Mouse (Mus musculus): ENCODE results near the gene Spata19. TPM values are rescaled to one million over a fixed set of nuclear protein-coding genes. Genes with fewer than 3 reads are reported as not detected.
A peak's percentile ranks its signal among the peaks of the same experiment; 100 is the strongest.

Spata19 gene
- polyA plus RNA-seq, 1 experiment from 2014 or later, result not detected

- Histone ChIP-seq H3K36me3 (ENCODE audit: control insufficient read depth, insufficient read depth, low read length) (no peaks in the 10 kb centered on the region), H3K4me3 (ENCODE audit: low read depth, low read length) (no peak overlapping the region), H3K27ac (replicated peaks; ENCODE audit: low read depth, low read length) (no peak overlapping the region), H3K4me1 (ENCODE audit: control insufficient read depth, insufficient read depth, low read length) (no peaks in the 10 kb centered on the region; the same call in 1 of the 2 replicates), H3K9me3 (ENCODE audit: control insufficient read depth, low read length) (no peaks in the 10 kb centered on the region), H3K27me3 (ENCODE audit: control insufficient read depth, insufficient read depth, low read length) (no peaks in the 10 kb centered on the region), H3K4me2 (ENCODE audit: low read depth, severe bottlenecking) (no peak overlapping the region; the same call in 1 of the 2 replicates), H3K9ac (ENCODE audit: low read length) (no peak overlapping the region)
- DNase-seq (ENCODE audit: low spot score), result peak; percentile 89
- 2% methylated on average over 11 of the region's 11 CpGs for WGBS
- peak; percentile 39; the same call in 1 of the 2 replicates for ATAC-seq (ENCODE audit: insufficient number of reproducible peaks, low FRiP score, low TSS enrichment, low read depth)
These were observed 17.5 kb downstream of the Spata19 start for GRCm38 (mm10) chr9:27414058-27414460.

- ATAC-seq (ENCODE audit: insufficient number of reproducible peaks, low FRiP score, low TSS enrichment, low read depth) (no peak), DNase-seq (ENCODE audit: low spot score) (no peak)
- Histone ChIP-seq H3K4me1 (ENCODE audit: control insufficient read depth, insufficient read depth, low read length) (no peaks in the 10 kb centered on the region), H3K36me3 (ENCODE audit: control insufficient read depth, insufficient read depth, low read length) (no peaks in the 10 kb centered on the region), H3K27ac (replicated peaks; ENCODE audit: low read depth, low read length) (no peak overlapping the region), H3K9me3 (ENCODE audit: control insufficient read depth, low read length) (no peaks in the 10 kb centered on the region), H3K27me3 (ENCODE audit: control insufficient read depth, insufficient read depth, low read length) (no peaks in the 10 kb centered on the region), H3K9ac (ENCODE audit: low read length) (no peak overlapping the region), H3K4me2 (ENCODE audit: low read depth, severe bottlenecking) (no peak overlapping the region), H3K4me3 (ENCODE audit: low read depth, low read length) (no peak overlapping the region)
- WGBS, result 57% methylated on average over 4 of the region's 4 CpGs
These were observed 27.9 kb downstream of the Spata19 start for GRCm38 (mm10) chr9:27424511-27424910.

GRCm38 (mm10) chr9:27428552-27428951 lies 32.0 kb downstream of the Spata19 start:
- 55% methylated on average over 4 of the region's 4 CpGs for WGBS
- Histone ChIP-seq H3K36me3 (ENCODE audit: control insufficient read depth, insufficient read depth, low read length) (no peaks in the 10 kb centered on the region), H3K4me2 (ENCODE audit: low read depth, severe bottlenecking) (no peak overlapping the region), H3K9ac (ENCODE audit: low read length) (no peak overlapping the region), H3K4me3 (ENCODE audit: low read depth, low read length) (no peak overlapping the region), H3K27ac (replicated peaks; ENCODE audit: low read depth, low read length) (no peak overlapping the region), H3K27me3 (ENCODE audit: control insufficient read depth, insufficient read depth, low read length) (no peaks in the 10 kb centered on the region), H3K9me3 (ENCODE audit: control insufficient read depth, low read length) (no peaks in the 10 kb centered on the region), H3K4me1 (ENCODE audit: control insufficient read depth, insufficient read depth, low read length) (no peaks in the 10 kb centered on the region)
- ATAC-seq (ENCODE audit: insufficient number of reproducible peaks, low FRiP score, low TSS enrichment, low read depth), result no peak
- no peak for DNase-seq (ENCODE audit: low spot score)

- no peak overlapping the region for H3K9ac ChIP-seq (ENCODE audit: low read length)
- H3K36me3 ChIP-seq (ENCODE audit: control insufficient read depth, insufficient read depth, low read length), result no peaks in the 10 kb centered on the region
- H3K4me2 ChIP-seq (ENCODE audit: low read depth, severe bottlenecking), result no peak overlapping the region
- H3K27me3 ChIP-seq (ENCODE audit: control insufficient read depth, insufficient read depth, low read length), result no peaks in the 10 kb centered on the region
- H3K4me1 ChIP-seq (ENCODE audit: control insufficient read depth, insufficient read depth, low read length), result no peaks in the 10 kb centered on the region
- no peak overlapping the region for H3K4me3 ChIP-seq (ENCODE audit: low read depth, low read length)
- no peaks in the 10 kb centered on the region for H3K9me3 ChIP-seq (ENCODE audit: control insufficient read depth, low read length)
- ATAC-seq (ENCODE audit: insufficient number of reproducible peaks, low FRiP score, low TSS enrichment, low read depth) (no peak), DNase-seq (ENCODE audit: low spot score) (no peak)
- H3K27ac ChIP-seq (replicated peaks; ENCODE audit: low read depth, low read length), result no peak overlapping the region
- 90% methylated on average over 7 of the region's 7 CpGs for WGBS
These were observed 36.7 kb downstream of the Spata19 start for GRCm38 (mm10) chr9:27433301-27433700.

- Histone ChIP-seq H3K36me3 (ENCODE audit: control insufficient read depth, insufficient read depth, low read length) (no peaks in the 10 kb centered on the region), H3K4me3 (ENCODE audit: low read depth, low read length) (no peak overlapping the region), H3K4me1 (ENCODE audit: control insufficient read depth, insufficient read depth, low read length) (no peaks in the 10 kb centered on the region), H3K27ac (replicated peaks; ENCODE audit: low read depth, low read length) (no peak overlapping the region), H3K4me2 (ENCODE audit: low read depth, severe bottlenecking) (no peak overlapping the region), H3K27me3 (ENCODE audit: control insufficient read depth, insufficient read depth, low read length) (no peaks in the 10 kb centered on the region), H3K9ac (ENCODE audit: low read length) (no peak overlapping the region), H3K9me3 (ENCODE audit: control insufficient read depth, low read length) (no peaks in the 10 kb centered on the region)
- WGBS, result 81% methylated on average over 9 of the region's 9 CpGs
- ATAC-seq (ENCODE audit: insufficient number of reproducible peaks, low FRiP score, low TSS enrichment, low read depth), result no peak
- no peak for DNase-seq (ENCODE audit: low spot score)
These were observed 39.3 kb downstream of the Spata19 start for GRCm38 (mm10) chr9:27435936-27436335.

GRCm38 (mm10) chr9:27437391-27438061 lies 40.9 kb downstream of the Spata19 start:
- WGBS, result 79% methylated on average over 7 of the region's 7 CpGs
- Histone ChIP-seq H3K36me3 (ENCODE audit: control insufficient read depth, insufficient read depth, low read length) (no peaks in the 10 kb centered on the region), H3K27ac (replicated peaks; ENCODE audit: low read depth, low read length) (no peak overlapping the region), H3K4me2 (ENCODE audit: low read depth, severe bottlenecking) (no peak overlapping the region), H3K9ac (ENCODE audit: low read length) (no peak overlapping the region), H3K4me3 (ENCODE audit: low read depth, low read length) (no peak overlapping the region), H3K4me1 (ENCODE audit: control insufficient read depth, insufficient read depth, low read length) (no peaks in the 10 kb centered on the region), H3K9me3 (ENCODE audit: control insufficient read depth, low read length) (no peaks in the 10 kb centered on the region), H3K27me3 (ENCODE audit: control insufficient read depth, insufficient read depth, low read length) (no peaks in the 10 kb centered on the region)
- ATAC-seq (ENCODE audit: insufficient number of reproducible peaks, low FRiP score, low TSS enrichment, low read depth) (no peak), DNase-seq (ENCODE audit: low spot score) (no peak)

GRCm38 (mm10) chr9:27449780-27450422 lies 53.3 kb downstream of the Spata19 start:
- Histone ChIP-seq H3K27ac (replicated peaks; ENCODE audit: low read depth, low read length) (no peak overlapping the region), H3K9me3 (ENCODE audit: control insufficient read depth, low read length) (no peaks in the 10 kb centered on the region), H3K4me2 (ENCODE audit: low read depth, severe bottlenecking) (no peak overlapping the region), H3K9ac (ENCODE audit: low read length) (no peak overlapping the region), H3K36me3 (ENCODE audit: control insufficient read depth, insufficient read depth, low read length) (no peaks in the 10 kb centered on the region), H3K4me3 (ENCODE audit: low read depth, low read length) (no peak overlapping the region), H3K27me3 (ENCODE audit: control insufficient read depth, insufficient read depth, low read length) (no peaks in the 10 kb centered on the region), H3K4me1 (ENCODE audit: control insufficient read depth, insufficient read depth, low read length) (no peaks in the 10 kb centered on the region)
- ATAC-seq (ENCODE audit: insufficient number of reproducible peaks, low FRiP score, low TSS enrichment, low read depth), result no peak
- DNase-seq (ENCODE audit: low spot score), result no peak
- 50% methylated on average over 9 of the region's 9 CpGs for WGBS

Data from limb, embryonic 11.5 days (tissue).